Mouse (Mus musculus) limb, embryonic 11.5 days (tissue): ENCODE data around the gene Rcan1. TPM values are rescaled to one million over a fixed set of nuclear protein-coding genes. Genes with fewer than 3 reads are reported as not detected.

Experiments used
- ATAC-seq: fragments of 200-750 bp; cut with Nextera tagmentation; 2 replicates; pipeline ENCODE4 v1.8.0; 2017; ENCODE audit warnings: low read depth; ENCODE audit not compliant: insufficient number of reproducible peaks, low FRiP score, low TSS enrichment
- DNase-seq: peaks from one replicate; pipeline ENCODE4 v3.0.0-alpha.2; 2015; ENCODE audit warnings: low spot score
- H3K27ac ChIP-seq: fragments of 300-500 bp; sonication (generic); replicated peaks from 2 replicates; pipeline ENCODE4 v1.5.1; 2014; ENCODE audit warnings: low read depth, mild to moderate bottlenecking, low read length
- H3K27me3 ChIP-seq: fragments of 300-500 bp; sonication (generic); 2 replicates; pipeline ENCODE4 v1.6.1; 2014; ENCODE audit warnings: mild to moderate bottlenecking, low read length, mixed read lengths; ENCODE audit not compliant: control insufficient read depth, insufficient read depth
- H3K36me3 ChIP-seq: fragments of 300-500 bp; sonication (generic); 2 replicates; pipeline ENCODE4 v1.6.1; 2014; ENCODE audit warnings: mild to moderate bottlenecking, low read length, moderate library complexity, mixed read lengths; ENCODE audit not compliant: control insufficient read depth, insufficient read depth
- H3K4me1 ChIP-seq: fragments of 300-500 bp; sonication (generic); 2 replicates; pipeline ENCODE4 v1.6.1; 2014; ENCODE audit warnings: low read length, mixed read lengths; ENCODE audit not compliant: control insufficient read depth, insufficient read depth
- H3K4me2 ChIP-seq: fragments of 300-500 bp; sonication (generic); 2 replicates; pipeline ENCODE4 v1.6.1; 2014; ENCODE audit warnings: low read depth, mild to moderate bottlenecking, moderate library complexity; ENCODE audit not compliant: severe bottlenecking
- H3K4me3 ChIP-seq: fragments of 300-500 bp; sonication (generic); 2 replicates; pipeline ENCODE4 v1.5.1; 2014; ENCODE audit warnings: low read depth, low read length
- H3K9ac ChIP-seq: fragments of 300-500 bp; sonication (generic); 2 replicates; pipeline ENCODE4 v1.6.1; 2014; ENCODE audit warnings: mild to moderate bottlenecking, low read length
- H3K9me3 ChIP-seq: fragments of 300-500 bp; sonication (generic); 2 replicates; pipeline ENCODE4 v1.6.1; 2016; ENCODE audit warnings: low read length; ENCODE audit not compliant: control insufficient read depth
- WGBS: fragments of 180-500 bp; shearing (Covaris S2); extraction: QIAGEN DNeasy Blood & Tissue Kit; methylation state at CpG from one replicate; pipeline ENCODE4 v1.1.7; 2014; 5-methylcytosine and 5-hydroxymethylcytosine counted together
- polyA plus RNA-seq: library from polyadenylated mRNA; unstranded; fragments of >200 nt; fragmentation: Nextera tagmentation; extraction: Ambion mirVana; gene quantifications from 2 replicates; pipeline ENCODE4 v1.2.1, GENCODE M21; 2014

The Rcan1 gene
- polyA plus RNA-seq, 1 experiment from 2014 or later: 33.0 TPM

DNA sequence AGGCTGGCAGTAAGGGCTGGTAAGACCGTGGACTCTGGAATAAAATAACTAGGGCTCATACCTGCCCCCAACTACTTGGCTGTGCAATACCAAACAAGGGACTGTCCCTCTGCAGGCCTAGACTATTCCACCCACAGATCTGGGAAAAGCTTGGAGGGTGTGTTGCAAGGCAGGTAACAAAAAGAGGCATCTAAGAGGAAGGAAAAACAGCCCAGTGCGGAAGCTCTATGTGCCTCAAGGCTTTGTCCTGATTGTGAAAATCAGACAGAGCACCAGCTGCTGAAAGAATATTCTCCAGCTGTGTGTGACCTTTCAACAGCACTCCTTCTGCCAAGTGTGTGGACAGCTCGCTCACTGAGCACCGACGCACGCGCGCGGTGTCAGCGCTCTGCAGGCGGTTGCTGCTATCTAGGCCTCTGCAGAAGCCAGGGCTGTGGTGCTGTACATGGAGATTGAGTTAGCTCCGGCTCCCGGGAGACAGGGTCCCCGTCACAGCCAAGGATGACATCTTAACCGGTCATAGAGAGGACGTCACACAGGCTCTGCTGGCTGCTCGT, 19.1 kb downstream of the Rcan1 start:
- 95% methylated on average over 17 of the region's 17 CpGs for WGBS
- Histone ChIP-seq H3K9ac (no peak overlapping the region), H3K4me2 (no peak overlapping the region), H3K27me3 (no peaks in the 10 kb centered on the region), H3K27ac (no peak overlapping the region), H3K9me3 (no peaks in the 10 kb centered on the region), H3K36me3 (no peaks in the 10 kb centered on the region), H3K4me1 (no peaks in the 10 kb centered on the region), H3K4me3 (no peak overlapping the region)
- DNase-seq: no peak
- no peak for ATAC-seq

DNA sequence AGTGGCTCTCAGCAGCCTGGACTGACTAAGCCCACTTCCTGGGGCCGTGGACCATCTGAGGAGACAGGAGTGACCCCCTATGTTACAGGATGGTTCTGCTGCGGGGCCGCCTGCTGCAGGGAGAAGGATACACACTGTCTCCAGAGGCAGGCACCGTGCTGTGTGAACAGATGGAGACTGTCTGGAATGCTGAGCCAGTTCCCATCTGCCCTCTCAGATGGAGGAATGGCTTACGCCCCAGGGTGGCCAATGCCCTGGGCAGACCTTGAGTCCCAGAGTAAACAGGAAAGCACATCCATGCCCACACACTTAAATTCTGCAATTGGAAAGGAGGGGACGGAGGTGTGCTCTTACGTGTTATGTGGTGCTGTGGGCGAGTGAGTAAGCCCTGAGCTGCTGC, 20.3 kb downstream of the Rcan1 start:
- no peaks in the 10 kb centered on the region for H3K4me1 ChIP-seq
- no peak for DNase-seq
- no peak overlapping the region for H3K27ac ChIP-seq
- H3K4me3 ChIP-seq: no peak overlapping the region
- ATAC-seq: no peak
- no peaks in the 10 kb centered on the region for H3K27me3 ChIP-seq
- no peak overlapping the region for H3K9ac ChIP-seq
- 91% methylated on average over 8 of the region's 8 CpGs for WGBS
- no peak overlapping the region for H3K4me2 ChIP-seq
- no peaks in the 10 kb centered on the region for H3K9me3 ChIP-seq
- H3K36me3 ChIP-seq: no peaks in the 10 kb centered on the region

DNA sequence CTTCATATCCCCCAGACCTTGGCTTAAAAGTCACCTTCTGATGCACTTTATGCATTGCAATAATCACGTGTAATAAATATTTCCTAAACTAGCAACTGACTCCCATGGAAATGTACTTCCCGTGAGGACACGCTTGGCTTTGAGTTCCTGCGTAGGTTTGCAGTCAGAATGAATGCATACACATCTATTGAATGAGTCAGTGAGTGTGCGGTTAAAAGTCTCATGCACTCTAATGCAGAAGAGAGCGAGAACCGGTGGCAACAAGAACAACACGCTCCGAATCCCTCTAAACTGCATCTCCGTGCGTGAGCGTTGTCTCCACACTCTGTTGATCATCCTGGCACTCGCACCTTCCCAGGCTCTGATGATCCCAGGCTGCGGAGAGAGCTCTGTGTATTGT, 21.6 kb downstream of the Rcan1 start:
- Histone ChIP-seq H3K36me3 (no peaks in the 10 kb centered on the region), H3K9ac (no peak overlapping the region), H3K27ac (no peak overlapping the region), H3K4me3 (no peak overlapping the region), H3K4me1 (0 out of 2 replicates have a peak, but pooled peaks cover under 1% of the 10 kb centered on the region), H3K9me3 (no peaks in the 10 kb centered on the region), H3K27me3 (no peaks in the 10 kb centered on the region), H3K4me2 (no peak overlapping the region)
- ATAC-seq: no peak
- WGBS: 94% methylated on average over 14 of the region's 14 CpGs
- DNase-seq: no peak

DNA sequence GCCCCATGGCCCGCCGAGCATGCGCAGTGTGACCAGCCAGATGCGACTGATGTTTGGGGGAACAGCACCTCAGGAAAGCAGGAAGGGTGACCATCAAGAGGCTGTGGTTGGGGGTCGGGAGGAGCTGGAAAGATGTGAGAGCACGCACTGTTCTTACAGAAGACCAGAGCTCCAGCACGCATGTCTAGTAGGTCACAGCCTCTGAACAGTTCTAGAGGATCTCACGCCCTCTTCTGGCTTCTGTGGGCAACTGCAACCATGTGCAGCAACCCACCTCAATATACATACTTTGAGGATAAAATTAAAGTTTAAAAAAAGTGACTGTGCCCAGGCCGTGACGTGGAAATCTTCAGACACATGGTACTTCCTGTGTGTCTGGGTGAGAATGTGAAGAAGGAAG, 25.3 kb downstream of the Rcan1 start:
- H3K4me1 ChIP-seq: 0 out of 2 replicates have a peak, but pooled peaks cover 3% of the 10 kb centered on the region
- ATAC-seq (no peak), DNase-seq (peak; percentile 49)
- no peak overlapping the region for H3K4me2 ChIP-seq
- no peaks in the 10 kb centered on the region for H3K9me3 ChIP-seq
- 67% methylated on average over 10 of the region's 10 CpGs for WGBS
- no peak overlapping the region for H3K9ac ChIP-seq
- H3K4me3 ChIP-seq: no peak overlapping the region
- no peak overlapping the region for H3K27ac ChIP-seq
- no peaks in the 10 kb centered on the region for H3K36me3 ChIP-seq
- no peaks in the 10 kb centered on the region for H3K27me3 ChIP-seq

DNA sequence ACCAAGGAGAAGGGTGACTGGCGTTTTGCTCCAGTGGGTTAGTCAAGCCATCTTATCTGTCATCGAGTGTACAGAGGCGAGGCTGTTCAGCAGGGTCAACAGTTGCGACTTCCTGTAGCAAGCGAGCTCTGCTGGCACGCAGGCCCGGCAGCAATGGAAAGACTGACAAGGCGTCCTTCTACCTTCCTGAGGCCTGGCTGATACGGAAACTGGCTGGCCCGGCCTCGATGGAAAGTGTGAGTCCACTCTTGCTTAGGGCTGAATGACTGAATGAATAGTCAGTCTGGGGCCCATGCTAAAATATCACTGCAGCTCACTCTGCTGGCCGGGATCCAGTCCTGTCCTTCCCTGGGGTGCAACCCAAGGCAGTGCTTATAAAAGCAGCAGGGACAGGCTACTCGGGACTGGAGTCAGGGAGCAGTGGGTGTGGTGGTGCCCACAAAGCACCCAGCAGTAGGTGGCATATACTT, 27.0 kb downstream of the Rcan1 start:
- Histone ChIP-seq H3K9me3 (no peaks in the 10 kb centered on the region), H3K9ac (no peak overlapping the region), H3K36me3 (no peaks in the 10 kb centered on the region), H3K4me2 (no peak overlapping the region), H3K27ac (no peak overlapping the region), H3K27me3 (no peaks in the 10 kb centered on the region), H3K4me3 (no peak overlapping the region), H3K4me1 (0 out of 2 replicates have a peak, but pooled peaks cover 3% of the 10 kb centered on the region)
- DNase-seq (no peak), ATAC-seq (no peak)
- WGBS: 74% methylated on average over 13 of the region's 13 CpGs

DNA sequence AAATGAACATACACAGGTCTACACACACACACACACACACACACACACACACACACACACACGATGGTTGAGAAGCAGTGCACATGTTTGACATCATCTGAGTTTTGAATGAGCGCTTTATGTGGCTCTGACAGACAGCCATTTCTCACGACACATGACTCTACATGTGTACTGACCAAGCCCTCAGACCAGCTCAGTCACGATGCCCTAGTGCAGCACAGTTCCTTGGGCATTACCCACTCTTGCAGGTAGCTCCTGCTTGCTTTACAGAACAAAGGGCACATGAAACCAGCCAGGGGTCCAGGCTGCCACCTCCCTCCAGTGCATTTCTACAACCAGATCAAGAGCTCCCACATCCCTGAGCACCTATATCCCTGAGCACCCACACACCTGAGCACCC, 27.7 kb downstream of the Rcan1 start:
- no peaks in the 10 kb centered on the region for H3K36me3 ChIP-seq
- DNase-seq (no peak), ATAC-seq (no peak)
- H3K4me2 ChIP-seq: no peak overlapping the region
- no peak overlapping the region for H3K4me3 ChIP-seq
- H3K27ac ChIP-seq: no peak overlapping the region
- no peak overlapping the region for H3K9ac ChIP-seq
- 0 out of 2 replicates have a peak, but pooled peaks cover 3% of the 10 kb centered on the region for H3K4me1 ChIP-seq
- H3K9me3 ChIP-seq: no peaks in the 10 kb centered on the region
- WGBS: 92% methylated on average over 4 of the region's 4 CpGs
- H3K27me3 ChIP-seq: no peaks in the 10 kb centered on the region

DNA sequence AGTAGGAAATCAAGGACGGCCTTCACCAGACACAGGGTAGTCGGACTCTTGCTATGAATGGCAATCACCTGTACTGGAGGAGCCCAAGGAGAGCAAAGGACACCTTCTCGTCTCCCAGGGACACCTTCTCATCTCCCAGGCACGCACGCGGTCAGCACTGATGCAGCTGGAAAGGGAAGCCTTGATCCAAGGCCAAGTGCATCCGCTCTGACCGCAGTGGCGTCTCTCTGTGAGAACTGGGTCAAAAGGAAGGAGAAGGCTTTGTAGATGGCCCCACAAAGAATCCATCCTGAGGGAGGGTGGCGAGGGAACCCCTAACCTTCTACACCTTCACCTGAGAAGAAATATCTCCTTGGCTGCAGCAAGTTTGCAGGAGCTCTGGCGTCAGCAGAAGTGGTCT, 28.5 kb downstream of the Rcan1 start:
- 93% methylated on average over 11 of the region's 11 CpGs for WGBS
- H3K27ac ChIP-seq: no peak overlapping the region
- no peak overlapping the region for H3K4me2 ChIP-seq
- no peaks in the 10 kb centered on the region for H3K27me3 ChIP-seq
- H3K4me3 ChIP-seq: no peak overlapping the region
- no peaks in the 10 kb centered on the region for H3K36me3 ChIP-seq
- ATAC-seq (no peak), DNase-seq (no peak)
- 0 out of 2 replicates have a peak, but pooled peaks cover 3% of the 10 kb centered on the region for H3K4me1 ChIP-seq
- no peaks in the 10 kb centered on the region for H3K9me3 ChIP-seq
- H3K9ac ChIP-seq: no peak overlapping the region

DNA sequence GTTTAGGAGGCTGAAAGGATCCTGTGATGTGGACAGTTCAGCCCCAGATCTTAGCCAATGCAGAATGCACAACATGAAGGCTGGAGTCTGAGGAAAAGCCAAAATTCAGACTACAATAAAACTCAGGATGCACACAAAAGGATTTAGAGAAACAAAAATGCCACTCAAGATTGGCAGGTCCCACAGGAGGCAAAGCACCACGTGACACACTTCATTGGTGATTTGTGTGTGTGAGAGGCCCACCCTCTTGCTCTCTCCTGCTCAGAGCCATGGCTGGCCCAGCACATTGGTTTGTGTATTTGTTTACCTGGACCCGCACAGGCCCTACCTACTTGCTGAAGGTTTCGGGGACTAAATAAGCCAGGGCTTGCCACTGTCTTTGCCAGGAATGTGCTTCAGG, 29.5 kb downstream of the Rcan1 start:
- no peak overlapping the region for H3K9ac ChIP-seq
- H3K36me3 ChIP-seq: no peaks in the 10 kb centered on the region
- H3K27ac ChIP-seq: no peak overlapping the region
- no peak for ATAC-seq
- 0 out of 2 replicates have a peak, but pooled peaks cover 3% of the 10 kb centered on the region for H3K4me1 ChIP-seq
- H3K4me2 ChIP-seq: no peak overlapping the region
- no peaks in the 10 kb centered on the region for H3K27me3 ChIP-seq
- no peaks in the 10 kb centered on the region for H3K9me3 ChIP-seq
- H3K4me3 ChIP-seq: no peak overlapping the region
- DNase-seq: no peak
- WGBS: 77% methylated on average over 3 of the region's 3 CpGs

DNA sequence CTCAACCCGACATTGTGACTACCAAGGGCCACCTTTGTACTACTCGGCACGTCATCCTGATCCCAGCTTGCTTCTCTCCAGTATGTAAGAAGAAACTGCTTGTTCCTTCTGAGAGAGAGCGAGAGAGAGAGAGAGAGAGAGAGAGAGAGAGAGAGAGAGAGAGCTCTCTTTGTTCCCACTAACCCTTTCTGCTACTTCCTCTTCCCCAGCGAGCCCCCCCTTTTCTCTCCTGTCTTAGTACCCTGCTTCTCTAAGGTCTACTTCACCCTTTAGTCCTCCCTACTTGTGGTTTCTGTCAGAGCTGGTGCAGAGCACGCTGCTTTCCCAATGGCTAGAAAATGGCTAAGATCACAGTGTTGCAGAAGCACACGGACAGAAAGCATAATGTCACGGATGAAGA, 30.4 kb downstream of the Rcan1 start:
- Histone ChIP-seq H3K4me2 (no peak overlapping the region), H3K4me3 (no peak overlapping the region), H3K27ac (no peak overlapping the region), H3K9me3 (no peaks in the 10 kb centered on the region), H3K4me1 (0 out of 2 replicates have a peak, but pooled peaks cover 3% of the 10 kb centered on the region), H3K27me3 (no peaks in the 10 kb centered on the region), H3K36me3 (no peaks in the 10 kb centered on the region), H3K9ac (no peak overlapping the region)
- ATAC-seq: no peak
- 87% methylated on average over 8 of the region's 8 CpGs for WGBS
- no peak for DNase-seq
